In the genomic region with DNA sequence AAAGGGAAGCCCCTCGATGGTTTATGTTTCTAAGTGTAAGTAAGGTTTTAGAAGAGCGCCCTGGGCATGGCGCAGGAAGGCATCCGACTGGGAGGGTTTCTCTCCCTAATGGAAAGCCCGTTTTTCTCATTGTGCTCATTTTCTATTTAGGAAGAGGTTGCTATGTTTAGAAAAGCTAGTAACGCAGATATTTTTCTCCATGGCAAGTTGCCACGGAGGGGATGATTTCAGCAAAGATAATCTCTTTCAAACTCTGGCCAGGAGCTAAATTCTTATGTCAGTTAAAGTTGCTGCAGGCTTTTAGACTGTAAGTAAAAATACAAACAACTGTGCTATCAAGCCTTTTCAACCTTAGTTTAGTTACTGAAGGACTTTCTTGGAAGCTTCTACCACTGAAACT, we compare ENCODE assay signal across 8 mouse cellular contexts.
A peak's percentile ranks its signal among the peaks of the same experiment; 100 is the strongest.
DNase-seq lines count a peak whose midpoint lies in the region; ATAC-seq and TF ChIP-seq lines count a peak whose summit lies in the region.

No protein-coding gene starts in this region.

- TF ChIP-seq CTCF in gastrocnemius, adult 2 months (IDR thresholded peaks at IDR 0.05) = no peak
- no peak for TF ChIP-seq CTCF in MEL (IDR thresholded peaks at IDR 0.05 in 2 of 3, conservative IDR thresholded peaks at IDR 0.05 in 1 of 3; ENCODE audit: control insufficient read depth in 1 of 3, insufficient read depth in 1 of 3, low read depth in 2 of 3, low read length in 3 of 3, poor library complexity in 1 of 3, severe bottlenecking in 1 of 3)
- no peak for TF ChIP-seq CTCF in cerebellum, adult 2 months (IDR thresholded peaks at IDR 0.05; ENCODE audit: borderline replicate concordance, insufficient read depth, low read depth, low read length)

- ATAC-seq in megakaryocyte, adult 5-6 weeks (ENCODE audit: poor library complexity, severe bottlenecking) = no peak

- H3K79me2 ChIP-seq in MEL (ENCODE audit: control insufficient read depth, insufficient read depth, low read length, poor library complexity) = no peaks in the 10 kb centered on the region

- peak overlapping the region; percentile 49 for H3K4me3 ChIP-seq in gastrocnemius, adult 2 months
- H3K4me3 ChIP-seq in MEL (ENCODE audit: control insufficient read depth in 1 of 2, insufficient read depth in 1 of 2, low read depth in 2 of 2, low read length in 2 of 2) = no peak overlapping the region
- no peak overlapping the region for H3K4me3 ChIP-seq in heart, embryonic 10.5 days
- H3K4me3 ChIP-seq in cerebellum, adult 2 months (replicated peaks; ENCODE audit: insufficient read depth, low read depth, low read length) = no peak overlapping the region

- WGBS in heart, embryonic 10.5 days = 65% methylated on average over 7 of the region's 7 CpGs
- WGBS in cerebellum, adult 2 months = 69% methylated on average over 7 of the region's 7 CpGs

- H3K9ac ChIP-seq in MEL (ENCODE audit: control insufficient read depth, low read depth, low read length, poor library complexity, severe bottlenecking) = no peak overlapping the region

- no peaks in the 10 kb centered on the region for H3K27me3 ChIP-seq in MEL (ENCODE audit: control insufficient read depth in 1 of 2, insufficient read depth in 2 of 2, low read length in 2 of 2)
- no peaks in the 10 kb centered on the region for H3K27me3 ChIP-seq in heart, embryonic 10.5 days (ENCODE audit: insufficient read depth, poor library complexity, severe bottlenecking)
- H3K27me3 ChIP-seq in cerebellum, adult 2 months (ENCODE audit: control insufficient read depth, insufficient read depth, low read length) = no peaks in the 10 kb centered on the region

- DNase-seq in gastrocnemius, adult 2 months = peak; percentile 30
- no peak for DNase-seq in gastrocnemius, postnatal 25 days
- peak; percentile 12 for DNase-seq in MEL (ENCODE audit: low read depth, low spot score)
- DNase-seq in heart, embryonic 10.5 days (ENCODE audit: low spot score) = no peak
- peak; percentile 23 to 27 for DNase-seq in kidney, postnatal 36 days
- no peak for DNase-seq in thymus, postnatal 0 days (ENCODE audit: low spot score)
- DNase-seq in cerebellum, adult 2 months = no peak

- TF ChIP-seq RAD21 in MEL (IDR thresholded peaks at IDR 0.05; ENCODE audit: low read depth, low read length) = no peak

- TF ChIP-seq POLR2A in MEL (IDR thresholded peaks at IDR 0.05; ENCODE audit: control insufficient read depth in 1 of 2, insufficient read depth in 1 of 2, low read depth in 1 of 2, low read length in 2 of 2, poor library complexity in 1 of 2) = no peak
- TF ChIP-seq POLR2A in cerebellum, adult 2 months (IDR thresholded peaks at IDR 0.05; ENCODE audit: borderline replicate concordance, insufficient read depth, low read length) = no peak

- H3K36me3 ChIP-seq in MEL (ENCODE audit: control insufficient read depth in 1 of 2, insufficient read depth in 2 of 2, low read length in 2 of 2) = peaks cover 2 to 3% of the 10 kb centered on the region in 2 experiments; a peak in 3 of 4 replicates
- H3K36me3 ChIP-seq in heart, embryonic 10.5 days = peaks cover 39% of the 10 kb centered on the region

- no peaks in the 10 kb centered on the region for H3K4me1 ChIP-seq in MEL (ENCODE audit: control insufficient read depth in 1 of 2, insufficient read depth in 2 of 2, low read length in 2 of 2)
- peaks cover 41% of the 10 kb centered on the region for H3K4me1 ChIP-seq in heart, embryonic 10.5 days
- no peaks in the 10 kb centered on the region for H3K4me1 ChIP-seq in cerebellum, adult 2 months (ENCODE audit: control insufficient read depth, insufficient read depth, low read length)

- intact Hi-C loops in gastrocnemius, adult 2 months (cut with DNase I) = loop anchor here (5.0 kb wide), 1 partner anchor 573 kb away; a partner anchor contains a TSS

- H3K27ac ChIP-seq in gastrocnemius, adult 2 months = peak overlapping the region; percentile 79
- H3K27ac ChIP-seq in MEL (ENCODE audit: control insufficient read depth, low read depth, low read length) = no peak overlapping the region
- peak overlapping the region; percentile 73; the same call in 1 of the 2 replicates for H3K27ac ChIP-seq in heart, embryonic 10.5 days
- no peak overlapping the region for H3K27ac ChIP-seq in cerebellum, adult 2 months (ENCODE audit: insufficient read depth, low read length)

- no peaks in the 10 kb centered on the region for H3K9me3 ChIP-seq in MEL (replicated peaks; ENCODE audit: insufficient read depth, low read length)
- H3K9me3 ChIP-seq in heart, embryonic 10.5 days = no peaks in the 10 kb centered on the region

- no peak for TF ChIP-seq EP300 in MEL (IDR thresholded peaks at IDR 0.05; ENCODE audit: low read depth in 1 of 2, low read length in 2 of 2)

TF ChIP-seq in MEL, 35 proteins besides CTCF, POLR2A, EP300 and RAD21:
- TF ChIP-seq KAT2A (conservative IDR thresholded peaks at IDR 0.05; ENCODE audit: low read depth, low read length) (no peak), RCOR1 (IDR thresholded peaks at IDR 0.05; ENCODE audit: low read depth, low read length) (no peak), MXI1 (IDR thresholded peaks at IDR 0.05; ENCODE audit: low read depth, low read length) (no peak), POLR2AphosphoS2 (IDR thresholded peaks at IDR 0.05; ENCODE audit: low read length) (no peak), MYB (IDR thresholded peaks at IDR 0.05; ENCODE audit: low read depth, low read length) (no peak), ZKSCAN1 (IDR thresholded peaks at IDR 0.05; ENCODE audit: low read depth, low read length) (no peak), MAX (IDR thresholded peaks at IDR 0.05; ENCODE audit: low read length) (no peak), ELF1 (IDR thresholded peaks at IDR 0.05; ENCODE audit: low read depth, low read length) (no peak), E2F4 (IDR thresholded peaks at IDR 0.05; ENCODE audit: borderline replicate concordance, low read depth, low read length) (no peak), GATA1 (IDR thresholded peaks at IDR 0.05; ENCODE audit: low read depth, low read length) (no peak), CHD1 (IDR thresholded peaks at IDR 0.05; ENCODE audit: low read depth, low read length) (no peak), TCF12 (IDR thresholded peaks at IDR 0.05; ENCODE audit: low read depth, low read length) (no peak)

Comparison
In these comparisons a context has a peak if more than half of its experiments do, and no peak if none do; other contexts are left out.
1. DNase-seq: peak in gastrocnemius, adult 2 months (single experiment), MEL (single experiment) and kidney, postnatal 36 days (2 of 2); none in gastrocnemius, postnatal 25 days (single experiment), heart, embryonic 10.5 days (single experiment), thymus, postnatal 0 days (single experiment) and cerebellum, adult 2 months (0 of 2).
2. H3K27ac ChIP-seq: peak in gastrocnemius, adult 2 months (single experiment) and heart, embryonic 10.5 days (single experiment); none in MEL (single experiment) and cerebellum, adult 2 months (single experiment).